Comparison of ENCODE assay signal across 9 mouse cellular contexts in the genomic region with DNA sequence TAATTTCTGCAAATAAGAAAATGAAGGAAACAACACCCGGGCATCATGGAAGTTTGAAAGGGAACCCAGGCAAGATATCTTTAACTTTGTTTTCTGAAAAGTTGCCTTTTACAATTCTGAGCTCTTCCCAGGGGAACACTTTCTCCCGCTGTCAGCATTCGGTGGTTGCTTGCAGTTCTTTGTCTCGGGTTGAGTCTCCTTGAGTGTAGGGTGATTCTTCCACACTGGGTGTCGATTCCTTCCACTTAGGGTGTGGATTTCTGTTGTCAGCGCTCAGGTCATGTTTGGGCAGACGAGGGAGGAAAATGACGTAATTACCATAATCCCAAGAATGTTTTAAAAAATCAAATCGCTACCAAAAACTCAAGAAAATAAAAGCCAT.
DNase-seq lines count a peak whose midpoint lies in the region; ATAC-seq and TF ChIP-seq lines count a peak whose summit lies in the region.
"Had no signal": no experiment of that assay in that cellular context is flagged by ENCODE, and none has a peak within 500 bp of the region (broad histone marks: within the 10 kb centered on the region; RNA-seq: fewer than 3 reads in every experiment).

No protein-coding gene starts in this region.

- H3K9ac ChIP-seq in limb, embryonic 11.5 days (ENCODE audit: low read length), result no peak overlapping the region
- H3K9ac ChIP-seq in stomach, postnatal 0 days (ENCODE audit: low read length), result no peak overlapping the region

- H3K27ac ChIP-seq in heart, embryonic 10.5 days, result no peak overlapping the region
- no peak overlapping the region for H3K27ac ChIP-seq in testis, adult 2 months (ENCODE audit: control insufficient read depth, insufficient read depth, low read depth, low read length)
- H3K27ac ChIP-seq in limb, embryonic 11.5 days (replicated peaks; ENCODE audit: low read depth, low read length), result no peak overlapping the region
- no peak overlapping the region for H3K27ac ChIP-seq in stomach, postnatal 0 days (replicated peaks)

- no peaks in the 10 kb centered on the region for H3K36me3 ChIP-seq in heart, embryonic 10.5 days
- H3K36me3 ChIP-seq in testis, adult 2 months (ENCODE audit: control insufficient read depth, insufficient read depth, low read length), result no peaks in the 10 kb centered on the region
- H3K36me3 ChIP-seq in limb, embryonic 11.5 days (ENCODE audit: control insufficient read depth, insufficient read depth, low read length), result no peaks in the 10 kb centered on the region
- H3K36me3 ChIP-seq in stomach, postnatal 0 days (ENCODE audit: control insufficient read depth, insufficient read depth, low read length), result no peaks in the 10 kb centered on the region

- H3K4me3 ChIP-seq in heart, embryonic 10.5 days, result peak overlapping the region; percentile 22; the same call in 1 of the 2 replicates
- peak overlapping the region; percentile 27 for H3K4me3 ChIP-seq in testis, adult 2 months (ENCODE audit: control insufficient read depth, low read depth, low read length)
- no peak overlapping the region for H3K4me3 ChIP-seq in limb, embryonic 11.5 days (ENCODE audit: low read depth, low read length)
- H3K4me3 ChIP-seq in stomach, postnatal 0 days (ENCODE audit: low read depth, low read length), result peak overlapping the region; percentile 19

- no peaks in the 10 kb centered on the region for H3K9me3 ChIP-seq in heart, embryonic 10.5 days
- H3K9me3 ChIP-seq in limb, embryonic 11.5 days (ENCODE audit: control insufficient read depth, low read length), result no peaks in the 10 kb centered on the region
- H3K9me3 ChIP-seq in stomach, postnatal 0 days (ENCODE audit: control insufficient read depth, low read length), result no peaks in the 10 kb centered on the region

- no peaks in the 10 kb centered on the region for H3K4me1 ChIP-seq in heart, embryonic 10.5 days
- H3K4me1 ChIP-seq in testis, adult 2 months (ENCODE audit: control insufficient read depth, insufficient read depth, low read length), result no peaks in the 10 kb centered on the region
- no peaks in the 10 kb centered on the region for H3K4me1 ChIP-seq in limb, embryonic 11.5 days (ENCODE audit: control insufficient read depth, insufficient read depth, low read length)
- no peaks in the 10 kb centered on the region for H3K4me1 ChIP-seq in stomach, postnatal 0 days (replicated peaks; ENCODE audit: control insufficient read depth, insufficient read depth)

- peak overlapping the region; percentile 26; the same call in 1 of the 2 replicates for H3K4me2 ChIP-seq in limb, embryonic 11.5 days (ENCODE audit: low read depth, severe bottlenecking)
- H3K4me2 ChIP-seq in stomach, postnatal 0 days (replicated peaks; ENCODE audit: low read depth), result peak overlapping the region; percentile 46

- TF ChIP-seq EP300 in stomach, postnatal 0 days (optimal IDR thresholded peaks at IDR 0.05), result no peak

- ATAC-seq in limb, embryonic 11.5 days (ENCODE audit: insufficient number of reproducible peaks, low FRiP score, low TSS enrichment, low read depth), result peak; percentile 70; the same call in 1 of the 2 replicates
- ATAC-seq in stomach, postnatal 0 days (ENCODE audit: low FRiP score, low TSS enrichment), result no peak

- no peak for DNase-seq in heart, embryonic 10.5 days (ENCODE audit: low spot score)
- no peak for DNase-seq in heart, adult 11 months
- no peak for DNase-seq in testis, postnatal 14 days (ENCODE audit: low spot score)
- DNase-seq in limb, embryonic 11.5 days (ENCODE audit: low spot score), result peak; percentile 60
- no peak for DNase-seq in stomach, postnatal 0 days (ENCODE audit: low spot score)
- DNase-seq in layer of hippocampus, postnatal 25 days (ENCODE audit: extremely low spot score in 1 of 2, low spot score in 1 of 2), result no peak
- no peak for DNase-seq in cerebellum, adult 9-11 months
- DNase-seq: cerebellum, adult 11 months had no signal

- WGBS in heart, embryonic 10.5 days, result 35% methylated on average over 9 of the region's 9 CpGs
- 32% methylated on average over 9 of the region's 9 CpGs for WGBS in limb, embryonic 11.5 days
- WGBS in stomach, postnatal 0 days, result 29% methylated on average over 9 of the region's 9 CpGs

- no peak for TF ChIP-seq POLR2A in testis, adult 2 months (IDR thresholded peaks at IDR 0.05; ENCODE audit: control insufficient read depth, low read depth, low read length)

- TF ChIP-seq CTCF in testis, adult 2 months (IDR thresholded peaks at IDR 0.05; ENCODE audit: control insufficient read depth, insufficient read depth, insufficient replicate concordance, low read depth, low read length), result no peak
- no peak for TF ChIP-seq CTCF in stomach, postnatal 0 days (IDR thresholded peaks at IDR 0.05; ENCODE audit: low read depth)

- H3K27me3 ChIP-seq in heart, embryonic 10.5 days (ENCODE audit: insufficient read depth, poor library complexity, severe bottlenecking), result no peaks in the 10 kb centered on the region
- H3K27me3 ChIP-seq in testis, adult 2 months (ENCODE audit: control insufficient read depth, insufficient read depth, low read length), result no peaks in the 10 kb centered on the region
- H3K27me3 ChIP-seq in limb, embryonic 11.5 days (ENCODE audit: control insufficient read depth, insufficient read depth, low read length), result no peaks in the 10 kb centered on the region
- no peaks in the 10 kb centered on the region for H3K27me3 ChIP-seq in stomach, postnatal 0 days (ENCODE audit: control insufficient read depth, insufficient read depth, low read length)
